Mouse (Mus musculus): ENCODE measurements around the gene Srcin1.

GRCm38 (mm10) chr11:97478345-97478744 is 97.6 kb downstream of the Srcin1 start:
- TF ChIP-seq CTCF (IDR thresholded peaks at IDR 0.05; ENCODE audit: low read depth, low read length) (no peak), EP300 (IDR thresholded peaks at IDR 0.05; ENCODE audit: insufficient read depth, low read depth, low read length) (no peak)

Measured in ES-Bruce4 (cell line).